Mouse (Mus musculus) G1E (cell line): ENCODE data around the gene Gm28048.

ENCODE experiments used
- CTCF ChIP-seq: IDR thresholded peaks from 2 replicates; pipeline ENCODE4 v1.5.1; 2012; ENCODE audit warnings: low read depth, low read length, inconsistent platforms, mixed read lengths
- GATA1 ChIP-seq: IDR thresholded peaks from 2 replicates; pipeline ENCODE4 v1.6.1; 2012; ENCODE audit warnings: borderline replicate concordance, low read length, inconsistent platforms, mixed read lengths
- POLR2AphosphoS5 ChIP-seq: IDR thresholded peaks from 2 replicates; pipeline ENCODE4 v1.6.1; 2012; ENCODE audit warnings: low read depth, low read length, inconsistent platforms; ENCODE audit not compliant: insufficient replicate concordance
- TAL1 ChIP-seq: conservative IDR thresholded peaks from 2 replicates; pipeline ENCODE4 v1.6.1; 2012; ENCODE audit warnings: low read depth, low read length, inconsistent platforms, mixed read lengths

GRCm38 (mm10) chr11:22861315-22861714 lies 120.6 kb downstream of the Gm28048 start:
- no peak for TF ChIP-seq CTCF
- no peak for TF ChIP-seq POLR2AphosphoS5
- TF ChIP-seq TAL1, result no peak
- TF ChIP-seq GATA1, result no peak
